Mouse (Mus musculus): ENCODE results near the gene Larp6.
A peak's percentile ranks its signal among the peaks of the same experiment; 100 is the strongest.

Larp6 gene

GRCm38 (mm10) chr9:60714191-60714590, 1.4 kb downstream of the Larp6 start:
- DNase-seq (ENCODE audit: extremely low read depth, insufficient read length, low spot score), result no peak

- no peak for DNase-seq (ENCODE audit: extremely low read depth, insufficient read length, low spot score)
These were observed 2.5 kb downstream of the Larp6 start for GRCm38 (mm10) chr9:60715271-60715670.

- DNase-seq (ENCODE audit: extremely low read depth, insufficient read length, low spot score), result no peak
These were observed 3.0 kb downstream of the Larp6 start for GRCm38 (mm10) chr9:60715828-60716227.

DNA sequence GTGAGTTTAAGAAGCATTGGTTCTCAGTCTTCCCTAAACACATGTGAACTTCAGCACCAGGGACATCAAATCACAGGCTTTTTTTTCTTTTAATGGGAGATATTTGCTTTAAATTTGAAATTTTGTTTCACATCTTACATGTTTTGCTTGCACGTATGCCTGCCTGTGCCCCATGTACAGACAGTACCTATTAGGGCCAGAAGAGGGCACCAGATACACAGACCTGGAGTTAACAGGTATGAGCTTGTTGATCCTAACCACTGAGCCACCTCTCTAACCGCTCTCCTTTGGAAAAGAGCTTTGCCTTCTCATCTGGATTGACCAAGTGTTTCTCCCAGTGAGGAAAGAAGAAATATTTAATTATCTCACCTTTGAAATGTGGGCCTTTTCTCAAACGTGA, 5.5 kb downstream of the Larp6 start:
- DNase-seq (ENCODE audit: extremely low read depth, insufficient read length, low spot score), result no peak

DNA sequence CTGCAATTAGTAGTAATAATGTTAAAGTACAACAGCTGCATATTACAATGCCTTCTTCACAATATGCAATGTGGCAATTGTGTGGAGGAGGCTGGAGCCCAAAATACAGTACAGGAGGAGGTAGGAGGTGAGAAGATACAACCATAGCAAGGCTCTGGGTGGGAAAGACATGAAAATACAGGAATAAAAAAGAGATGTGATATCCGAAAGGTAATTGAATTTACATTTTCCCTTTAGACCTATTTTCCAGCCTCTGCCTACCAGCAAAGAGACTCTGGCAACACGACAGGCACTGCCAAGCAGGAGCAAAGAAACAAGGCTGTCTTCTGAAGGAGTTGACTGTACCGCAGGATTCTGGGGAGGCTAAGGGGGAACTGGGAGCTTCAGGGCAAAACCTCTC, 6.9 kb downstream of the Larp6 start:
- no peak for DNase-seq (ENCODE audit: extremely low read depth, insufficient read length, low spot score)

GRCm38 (mm10) chr9:60724968-60725367, 12.2 kb downstream of the Larp6 start:
- no peak for DNase-seq (ENCODE audit: extremely low read depth, insufficient read length, low spot score)

DNA sequence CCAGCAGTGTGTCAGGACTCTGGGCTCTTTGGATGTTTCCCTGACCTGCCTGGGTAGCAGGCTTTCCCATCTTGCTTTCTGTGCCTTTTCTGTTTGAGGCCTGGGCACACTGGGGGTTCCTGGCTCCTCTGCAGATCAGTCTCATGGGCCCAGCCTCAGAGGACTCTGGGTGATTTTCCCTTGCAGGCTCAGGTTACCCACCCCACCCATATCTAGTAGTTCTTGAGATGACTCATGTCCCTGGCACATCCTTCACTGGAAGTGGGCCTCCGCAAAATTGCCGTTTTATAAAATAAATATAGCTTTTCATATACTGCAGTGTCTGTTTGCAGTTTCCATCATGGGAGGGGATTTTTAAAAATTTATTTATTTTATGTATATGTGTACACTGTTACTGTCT, 21.5 kb downstream of the Larp6 start:
- DNase-seq (ENCODE audit: extremely low read depth, insufficient read length, low spot score), result peak; percentile 23

DNA sequence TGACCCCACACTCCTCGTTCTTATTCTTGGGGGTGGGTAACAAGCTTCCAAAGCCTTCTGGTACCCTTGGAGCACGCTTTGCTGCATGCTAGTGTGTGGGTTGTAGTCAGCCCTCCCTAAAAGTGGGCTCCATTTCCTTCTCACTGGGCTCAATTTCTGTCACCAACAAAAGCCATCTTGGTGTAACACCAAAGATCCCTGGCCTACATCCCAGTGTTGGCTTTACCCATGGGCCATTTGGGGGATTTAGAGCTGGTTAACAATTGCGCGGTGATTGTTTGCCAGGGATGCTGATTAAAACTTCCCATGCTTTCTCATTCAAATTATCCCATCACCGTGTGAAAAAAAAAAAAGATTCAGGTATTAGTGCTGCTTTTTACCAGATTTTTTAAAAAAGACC, 26.3 kb downstream of the Larp6 start:
- no peak for DNase-seq (ENCODE audit: extremely low read depth, insufficient read length, low spot score)

GRCm38 (mm10) chr9:60741436-60741835, 28.6 kb downstream of the Larp6 start:
- no peak for DNase-seq (ENCODE audit: extremely low read depth, insufficient read length, low spot score)

GRCm38 (mm10) chr9:60742516-60742915, 29.7 kb downstream of the Larp6 start:
- peak; percentile 67 for DNase-seq (ENCODE audit: extremely low read depth, insufficient read length, low spot score)

- DNase-seq (ENCODE audit: extremely low read depth, insufficient read length, low spot score), result peak; percentile 67
These were observed 30.6 kb downstream of the Larp6 start for GRCm38 (mm10) chr9:60743180-60743900.

DNA sequence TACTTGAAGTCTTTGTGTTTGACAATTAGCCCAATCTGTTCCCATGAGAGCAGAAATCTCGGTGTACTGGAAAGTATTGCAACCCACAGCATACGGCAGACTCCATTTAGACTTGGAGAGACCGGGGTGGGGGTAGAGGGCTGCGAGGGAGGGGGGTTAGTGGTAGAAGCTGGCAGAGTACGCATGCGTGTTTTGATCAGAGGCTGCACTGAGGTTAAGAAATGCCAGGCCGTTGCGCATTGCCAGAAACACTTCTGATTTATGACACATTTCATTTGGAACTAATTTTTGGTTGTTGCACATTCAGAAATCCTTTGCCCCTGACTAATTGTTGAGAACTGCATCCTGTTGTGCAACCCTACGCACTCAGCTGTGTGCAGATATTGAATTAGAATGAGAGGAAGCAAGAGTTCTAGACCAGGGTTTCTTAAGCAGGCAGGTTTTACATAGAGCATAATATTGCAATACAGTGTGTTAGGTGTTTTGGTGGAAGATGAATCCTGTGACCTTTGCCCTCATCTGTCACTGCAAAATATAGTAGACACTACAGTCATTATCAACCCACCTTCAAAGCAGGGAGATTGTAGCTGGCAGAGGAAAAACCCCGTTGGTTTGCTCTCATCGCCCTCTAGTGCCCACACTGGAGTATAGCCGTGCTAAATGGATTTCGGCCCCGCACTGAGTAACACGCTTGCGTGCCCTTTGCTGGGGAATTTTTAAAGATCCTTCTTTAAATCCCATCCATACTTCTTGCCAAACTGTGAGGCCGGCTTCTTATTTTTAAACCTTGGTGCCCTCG, 31.6 kb downstream of the Larp6 start:
- peak; percentile 58 for DNase-seq (ENCODE audit: extremely low read depth, insufficient read length, low spot score)

GRCm38 (mm10) chr9:60744971-60745370, 32.2 kb downstream of the Larp6 start:
- DNase-seq (ENCODE audit: extremely low read depth, insufficient read length, low spot score), result no peak

- DNase-seq (ENCODE audit: extremely low read depth, insufficient read length, low spot score), result no peak
These were observed 33.8 kb downstream of the Larp6 start for GRCm38 (mm10) chr9:60746561-60746960.

- no peak for DNase-seq (ENCODE audit: extremely low read depth, insufficient read length, low spot score)
These were observed 34.9 kb downstream of the Larp6 start for GRCm38 (mm10) chr9:60747672-60748071.

DNA sequence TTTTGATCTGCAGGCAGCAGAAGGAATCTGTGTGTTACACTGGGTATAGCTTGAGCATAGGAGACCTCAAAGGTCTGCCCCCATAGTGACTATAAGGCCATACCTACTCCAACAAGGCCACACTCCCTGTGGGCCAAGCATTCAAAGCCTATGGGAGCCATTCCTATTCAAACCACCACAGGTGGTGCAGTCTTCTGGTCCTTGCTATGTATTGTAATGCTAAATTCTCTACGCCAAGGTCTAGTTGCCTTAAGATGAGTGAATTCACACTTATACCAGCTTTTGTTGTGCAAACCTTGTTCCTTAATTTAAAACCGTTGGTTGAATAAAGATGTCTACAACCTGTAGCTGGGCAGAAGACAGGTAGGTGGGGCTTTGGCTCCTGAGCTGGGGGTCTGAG, 35.4 kb downstream of the Larp6 start:
- DNase-seq (ENCODE audit: extremely low read depth, insufficient read length, low spot score), result no peak

DNA sequence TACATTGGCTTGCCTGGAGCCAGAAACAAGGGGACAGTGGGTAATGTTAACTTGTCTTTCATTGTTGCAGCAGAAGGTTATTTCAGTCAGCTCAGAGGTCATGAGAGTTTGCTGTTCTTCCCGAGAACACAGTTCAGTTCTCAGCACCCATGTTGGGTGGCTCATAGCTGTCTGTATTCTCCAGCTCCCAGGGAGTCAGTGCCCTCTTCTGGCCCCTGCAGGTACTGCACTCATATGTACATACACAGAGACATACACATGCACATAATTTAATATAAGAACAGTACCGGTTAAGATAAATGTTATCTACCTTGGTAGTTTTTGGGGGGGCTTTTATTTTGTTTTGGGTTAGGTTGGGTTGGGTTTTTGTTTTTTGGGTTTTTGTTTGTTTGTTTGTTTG, 36.3 kb downstream of the Larp6 start:
- DNase-seq (ENCODE audit: extremely low read depth, insufficient read length, low spot score), result no peak

- DNase-seq (ENCODE audit: extremely low read depth, insufficient read length, low spot score), result no peak
These were observed 38.3 kb downstream of the Larp6 start for GRCm38 (mm10) chr9:60751098-60751497.

DNA sequence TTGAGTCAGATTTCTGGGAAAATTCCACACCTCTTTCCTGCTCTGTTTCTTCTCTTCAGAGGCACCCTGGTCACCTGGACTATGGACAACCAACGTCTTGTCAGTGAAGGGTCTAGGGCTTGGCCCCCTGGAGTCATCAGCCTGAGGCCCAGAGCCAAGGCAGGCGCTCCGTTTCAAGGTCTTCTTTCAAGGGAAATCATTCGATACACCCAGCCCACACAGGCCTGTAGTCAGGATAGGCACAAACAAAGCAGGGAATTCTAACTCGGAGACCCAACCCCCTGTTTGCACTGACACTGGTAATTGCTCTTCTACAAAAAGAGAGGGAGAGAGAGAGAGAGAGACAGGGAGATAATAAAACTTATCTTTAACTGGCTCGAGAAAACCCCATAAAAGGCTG, 39.2 kb downstream of the Larp6 start:
- DNase-seq (ENCODE audit: extremely low read depth, insufficient read length, low spot score), result no peak

DNA sequence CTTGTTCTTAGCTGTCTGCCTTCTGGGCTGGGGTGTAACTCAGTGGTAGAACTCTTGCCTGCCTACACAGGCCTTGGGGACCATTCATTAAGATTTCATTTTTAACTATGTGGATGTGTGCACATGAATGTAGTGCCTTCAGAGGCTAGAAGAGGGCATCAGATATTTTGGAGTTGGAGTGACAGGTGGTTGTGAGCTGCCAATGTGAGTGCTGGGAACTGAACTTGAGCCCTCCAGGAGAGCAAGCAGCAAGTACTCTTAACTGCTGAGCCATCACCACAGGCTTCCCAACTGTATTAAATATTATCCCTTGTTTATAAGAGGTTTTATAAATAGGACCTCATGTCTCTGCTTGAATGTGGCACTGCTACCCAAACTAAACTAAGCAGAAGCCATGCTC, 39.8 kb downstream of the Larp6 start:
- DNase-seq (ENCODE audit: extremely low read depth, insufficient read length, low spot score), result no peak

- no peak for DNase-seq (ENCODE audit: extremely low read depth, insufficient read length, low spot score)
These were observed 43.5 kb downstream of the Larp6 start for GRCm38 (mm10) chr9:60756258-60756657.
